Mouse (Mus musculus) lung, postnatal 36 days (tissue): ENCODE results near the gene Aldh18a1.
"Not testable (repeated sequence)": the region's sequence is repeated elsewhere in the genome, so short reads cannot be mapped to it uniquely, and the experiment has no call there.

Experiments used
- DNase-seq: peaks from one replicate; pipeline ENCODE4 v3.0.0; 2022; ENCODE audit warnings: mixed read lengths

The Aldh18a1 gene

GRCm38 (mm10) chr19:40581662-40582061, 6.6 kb downstream of the Aldh18a1 start:
- DNase-seq = no peak

- DNase-seq = no peak
These were observed 7.4 kb downstream of the Aldh18a1 start for GRCm38 (mm10) chr19:40580902-40581301.

GRCm38 (mm10) chr19:40575438-40575837, 12.8 kb downstream of the Aldh18a1 start:
- DNase-seq = no peak

- DNase-seq = no peak
These were observed 17.5 kb downstream of the Aldh18a1 start for GRCm38 (mm10) chr19:40570726-40571125.

GRCm38 (mm10) chr19:40567616-40568015, 20.6 kb downstream of the Aldh18a1 start:
- DNase-seq = no peak

- DNase-seq = no peak
These were observed 24.2 kb downstream of the Aldh18a1 start for GRCm38 (mm10) chr19:40563880-40564645.

- DNase-seq = not testable (repeated sequence)
These were observed 26.7 kb downstream of the Aldh18a1 start for GRCm38 (mm10) chr19:40561521-40561920.

GRCm38 (mm10) chr19:40556029-40556428, 32.2 kb downstream of the Aldh18a1 start:
- no peak for DNase-seq

GRCm38 (mm10) chr19:40555136-40555535, 33.1 kb downstream of the Aldh18a1 start:
- DNase-seq = no peak

- no peak for DNase-seq
These were observed 33.9 kb downstream of the Aldh18a1 start for GRCm38 (mm10) chr19:40554343-40554742.

GRCm38 (mm10) chr19:40553849-40554248, 34.4 kb downstream of the Aldh18a1 start:
- DNase-seq = peak; percentile 28

- no peak for DNase-seq
These were observed 35.1 kb downstream of the Aldh18a1 start for GRCm38 (mm10) chr19:40553014-40553789.

- DNase-seq = no peak
These were observed 38.6 kb downstream of the Aldh18a1 start for GRCm38 (mm10) chr19:40549516-40550135.

- DNase-seq = no peak
These were observed 39.3 kb downstream of the Aldh18a1 start for GRCm38 (mm10) chr19:40548796-40549515.

GRCm38 (mm10) chr19:40548386-40548785, 39.9 kb downstream of the Aldh18a1 start:
- DNase-seq = no peak

GRCm38 (mm10) chr19:40544856-40545255, 43.4 kb downstream of the Aldh18a1 start:
- DNase-seq = peak; percentile 77

GRCm38 (mm10) chr19:40542776-40543175, 45.5 kb downstream of the Aldh18a1 start:
- no peak for DNase-seq

GRCm38 (mm10) chr19:40536526-40536925, 51.7 kb downstream of the Aldh18a1 start:
- DNase-seq = peak; percentile 54

GRCm38 (mm10) chr19:40532525-40532924, 55.7 kb downstream of the Aldh18a1 start:
- DNase-seq = no peak

- no peak for DNase-seq
These were observed 57.9 kb downstream of the Aldh18a1 start for GRCm38 (mm10) chr19:40530323-40530722.

GRCm38 (mm10) chr19:40528254-40528653, 60.0 kb downstream of the Aldh18a1 start:
- no peak for DNase-seq

GRCm38 (mm10) chr19:40526367-40527014, 61.8 kb downstream of the Aldh18a1 start:
- no peak for DNase-seq
